Mouse (Mus musculus) neutrophil, adult 5-6 weeks (primary cell): Measurements from ENCODE around the gene Hspb8. TPM values are rescaled to one million over a fixed set of nuclear protein-coding genes. Genes with fewer than 3 reads are reported as not detected.
"Not testable (repeated sequence)": the region's sequence is repeated elsewhere in the genome, so short reads cannot be mapped to it uniquely, and the experiment has no call there.

Experiments used
- ATAC-seq: fragments of 151-379, 151-347 bp; 2 replicates; pipeline ENCODE4 v1.8.0; 2017; ENCODE audit warnings: mild to moderate bottlenecking, moderate TSS enrichment; ENCODE audit not compliant: insufficient number of reproducible peaks, poor library complexity, low FRiP score, severe bottlenecking; ENCODE audit errors: extremely low read depth
- total RNA-seq: library from RNA; stranded (forward); fragments of 200-1000 nt; gene quantifications from 2 replicates; pipeline ENCODE4 v1.2.3, GENCODE M21; 2017

Hspb8 gene
- total RNA-seq, 1 experiment from 2014 or later: not detected

GRCm38 (mm10) chr5:116400801-116401200 lies 21.9 kb downstream of the Hspb8 start:
- no peak for ATAC-seq

GRCm38 (mm10) chr5:116400042-116400730 lies 22.5 kb downstream of the Hspb8 start:
- ATAC-seq: no peak

GRCm38 (mm10) chr5:116396104-116396503 lies 26.6 kb downstream of the Hspb8 start:
- ATAC-seq: no peak

GRCm38 (mm10) chr5:116392603-116393002 lies 30.1 kb downstream of the Hspb8 start:
- no peak for ATAC-seq

GRCm38 (mm10) chr5:116389856-116390542 lies 32.7 kb downstream of the Hspb8 start:
- no peak for ATAC-seq

- no peak for ATAC-seq
Observed at GRCm38 (mm10) chr5:116389321-116389720, 33.3 kb downstream of the Hspb8 start.

- ATAC-seq: no peak
Observed at GRCm38 (mm10) chr5:116387302-116387935, 35.2 kb downstream of the Hspb8 start.

- ATAC-seq: no peak
Observed at GRCm38 (mm10) chr5:116386020-116386419, 36.6 kb downstream of the Hspb8 start.

- not testable (repeated sequence) for ATAC-seq
Observed at GRCm38 (mm10) chr5:116382646-116383045, 40.0 kb downstream of the Hspb8 start.

- ATAC-seq: no peak
Observed at GRCm38 (mm10) chr5:116381726-116382125, 40.9 kb downstream of the Hspb8 start.

- no peak for ATAC-seq
Observed at GRCm38 (mm10) chr5:116381217-116381616, 41.4 kb downstream of the Hspb8 start.

GRCm38 (mm10) chr5:116380384-116380783 lies 42.3 kb downstream of the Hspb8 start:
- no peak for ATAC-seq

GRCm38 (mm10) chr5:116378872-116379271 lies 43.8 kb downstream of the Hspb8 start:
- no peak for ATAC-seq

GRCm38 (mm10) chr5:116367923-116368322 lies 54.7 kb downstream of the Hspb8 start:
- ATAC-seq: no peak

- no peak for ATAC-seq
Observed at GRCm38 (mm10) chr5:116366889-116367682, 55.6 kb downstream of the Hspb8 start.

GRCm38 (mm10) chr5:116361342-116361741 lies 61.3 kb downstream of the Hspb8 start:
- no peak for ATAC-seq

- ATAC-seq: no peak
Observed at GRCm38 (mm10) chr5:116360751-116361150, 61.9 kb downstream of the Hspb8 start.
